Mouse (Mus musculus) embryo, embryonic 10.5 days (tissue): Measurements from ENCODE around the gene Evc2.
A peak's percentile ranks its signal among the peaks of the same experiment; 100 is the strongest.

Experiments
- DNase-seq: peaks from one replicate; pipeline ENCODE4 v3.0.0-alpha.2; 2015; ENCODE audit warnings: low spot score

The Evc2 gene

GRCm38 (mm10) chr5:37338288-37338687, at the start of gene Evc2:
Gene Evc2 (plus strand): TSS chr5:37338499.
- peak; percentile 87 for DNase-seq

DNA sequence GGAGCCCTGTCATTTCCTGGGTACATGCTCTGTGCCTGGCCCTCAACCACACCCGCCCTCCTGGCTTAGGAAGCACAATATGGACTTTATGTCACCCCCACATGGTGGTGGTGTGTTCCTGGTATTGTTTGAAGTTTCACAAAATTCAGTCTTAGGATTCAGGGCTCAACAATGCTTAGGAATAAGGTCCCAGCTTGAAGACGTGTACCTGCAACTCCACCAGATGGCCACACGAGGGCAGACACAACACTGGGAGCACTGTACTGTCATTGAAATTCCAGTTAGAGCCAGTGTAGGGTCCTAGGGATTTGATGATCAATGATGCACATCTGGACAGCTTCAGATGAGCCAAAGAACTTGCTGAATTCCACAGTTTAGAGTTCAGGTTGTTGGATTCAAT, 49.1 kb upstream of the Evc2 start:
- peak; percentile 79 for DNase-seq

GRCm38 (mm10) chr5:37290983-37291382, 47.3 kb upstream of the Evc2 start:
- peak; percentile 5 for DNase-seq

DNA sequence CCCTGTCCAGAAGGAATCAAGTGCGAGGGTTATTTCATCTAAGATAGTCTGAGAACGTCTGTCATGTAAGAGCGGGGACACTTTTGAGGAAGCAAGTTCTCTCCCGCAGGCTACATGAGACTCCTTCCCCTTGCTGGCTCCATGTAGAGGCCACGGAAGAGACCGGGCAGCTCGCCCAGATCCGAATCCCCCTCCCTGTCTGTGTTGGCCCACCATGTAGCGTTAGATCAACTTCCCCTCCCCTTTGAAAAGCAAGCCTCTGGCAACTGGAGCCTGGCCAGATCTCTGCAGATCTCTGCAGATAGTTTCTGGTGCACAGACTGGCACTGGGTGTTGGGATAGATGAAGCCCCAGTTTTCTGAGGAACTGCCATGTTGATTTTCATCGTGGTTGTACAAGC, 41.6 kb upstream of the Evc2 start:
- no peak for DNase-seq

DNA sequence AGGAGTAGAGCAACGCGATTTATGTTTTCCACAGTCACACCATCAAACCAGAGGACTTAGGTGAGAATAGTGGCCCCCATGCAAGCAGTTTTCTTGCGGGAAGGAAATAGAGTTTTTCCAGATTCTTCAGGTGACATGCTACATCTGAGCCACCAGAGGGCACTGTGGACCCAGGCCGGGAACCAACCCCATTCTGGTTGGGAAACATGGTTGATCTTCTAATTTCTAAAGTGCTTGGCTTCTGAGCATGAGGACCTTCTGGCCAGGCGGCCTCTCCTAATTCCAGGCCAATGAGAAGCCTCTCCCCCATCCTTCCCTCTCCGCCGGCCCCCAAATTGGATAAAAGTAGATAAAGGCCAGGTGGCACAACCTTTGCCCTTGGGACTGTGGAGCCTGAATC, 39.9 kb upstream of the Evc2 start:
- peak; percentile 50 for DNase-seq

DNA sequence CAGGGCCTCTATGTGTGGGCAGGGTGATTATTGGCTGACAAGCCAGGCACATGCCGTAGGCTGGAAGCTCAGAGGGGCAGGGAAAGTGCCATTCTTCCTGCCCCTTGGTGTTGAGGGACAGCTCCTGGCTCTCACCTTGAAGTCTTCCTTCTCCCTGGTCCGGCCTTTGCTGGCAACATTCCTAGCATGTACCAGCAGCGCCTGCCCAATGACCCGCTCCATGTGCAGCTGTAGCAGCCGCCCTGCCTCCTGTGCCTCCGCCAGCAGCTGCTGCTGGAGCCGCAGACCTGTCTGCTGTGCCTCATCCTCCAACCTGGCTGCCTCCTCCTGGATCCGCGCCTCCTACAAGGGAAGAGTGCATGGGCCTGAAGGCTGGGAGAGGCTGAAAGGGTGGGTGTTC, 28.3 kb upstream of the Evc2 start:
- no peak for DNase-seq

GRCm38 (mm10) chr5:37312980-37313722, 25.1 kb upstream of the Evc2 start:
- no peak for DNase-seq

DNA sequence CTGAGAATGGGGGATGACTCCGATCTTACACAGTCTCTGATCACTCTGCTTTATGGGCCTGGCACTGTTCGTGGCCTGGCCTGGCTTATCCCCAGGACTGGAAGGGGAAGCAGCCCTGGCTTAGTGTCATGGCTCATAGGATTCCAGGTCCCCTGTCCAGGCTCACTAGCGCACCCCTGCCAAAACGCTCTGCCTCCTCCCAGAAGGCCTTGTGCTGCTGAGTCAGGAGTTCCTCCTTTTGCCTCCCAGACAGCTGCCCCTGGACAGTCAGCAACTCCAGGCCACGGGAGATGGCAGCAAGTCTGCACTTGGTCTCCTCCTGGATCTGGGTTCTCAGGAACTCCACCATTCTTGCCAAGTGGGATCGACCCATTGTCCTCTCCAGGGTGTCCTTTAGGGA, 19.6 kb upstream of the Evc2 start:
- no peak for DNase-seq

- DNase-seq: no peak
These were observed 18.1 kb upstream of the Evc2 start for GRCm38 (mm10) chr5:37320174-37320573.

- DNase-seq: no peak
These were observed 17.5 kb upstream of the Evc2 start for GRCm38 (mm10) chr5:37320761-37321160.

- no peak for DNase-seq
These were observed 11.6 kb upstream of the Evc2 start for GRCm38 (mm10) chr5:37326675-37327074.

- no peak for DNase-seq
These were observed 7.7 kb upstream of the Evc2 start for GRCm38 (mm10) chr5:37330449-37331132.

DNA sequence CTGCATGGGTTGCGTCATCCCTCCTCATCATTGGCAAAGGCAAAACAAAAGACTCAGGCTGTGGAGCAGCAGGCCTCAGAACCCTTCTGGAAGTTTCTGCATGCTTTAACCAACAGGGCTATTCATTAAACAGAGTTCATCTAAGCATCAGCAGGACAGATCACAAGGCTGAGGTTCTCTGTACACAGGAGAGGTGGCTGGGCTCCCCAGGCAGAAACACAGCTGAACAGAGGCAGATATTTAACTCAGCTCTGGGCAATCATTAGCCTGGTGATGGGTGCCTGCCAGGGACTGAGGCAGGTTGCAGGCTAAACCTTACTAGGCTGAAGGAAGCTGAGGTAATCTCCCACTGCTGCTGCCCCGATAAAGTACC, 7.2 kb upstream of the Evc2 start:
- DNase-seq: no peak

DNA sequence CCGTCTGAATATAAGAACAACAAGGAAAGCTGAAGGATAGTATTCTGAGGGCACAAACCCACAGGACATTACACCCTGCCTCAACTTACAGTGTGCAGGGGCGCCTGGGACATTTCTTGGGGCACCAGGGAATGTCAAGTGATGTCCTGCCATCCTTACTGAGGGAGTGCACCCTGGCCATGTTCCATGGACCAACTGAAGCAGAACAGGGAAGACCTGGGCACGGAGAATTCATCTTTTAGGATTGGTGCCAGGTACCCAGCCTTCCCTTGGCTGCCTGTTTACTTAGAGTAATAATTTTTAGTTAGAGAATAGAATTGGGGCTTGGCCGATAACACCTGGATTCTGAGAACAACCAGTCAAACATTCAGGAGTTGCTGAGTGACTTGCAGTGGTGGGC, 6.2 kb upstream of the Evc2 start:
- no peak for DNase-seq

DNA sequence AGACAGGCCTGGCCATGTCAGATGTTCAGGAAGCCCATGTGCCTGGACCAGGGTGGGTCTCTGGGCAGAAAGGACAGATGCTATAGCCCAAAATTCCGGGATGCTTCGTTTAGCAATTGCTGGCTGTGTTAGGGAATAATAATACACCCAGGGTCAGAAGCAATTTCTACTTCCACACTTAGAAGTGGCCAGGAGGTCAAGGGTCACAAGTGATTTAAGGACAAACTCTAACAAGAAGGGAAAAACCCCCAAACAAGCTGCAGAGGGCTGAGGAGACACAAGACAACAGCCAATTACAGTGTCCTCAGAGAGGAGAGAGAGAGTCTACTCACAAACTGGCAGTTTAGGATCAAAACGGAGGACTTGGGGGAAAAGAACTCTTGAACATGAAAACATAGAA, 3.2 kb upstream of the Evc2 start:
- DNase-seq: peak; percentile 9

DNA sequence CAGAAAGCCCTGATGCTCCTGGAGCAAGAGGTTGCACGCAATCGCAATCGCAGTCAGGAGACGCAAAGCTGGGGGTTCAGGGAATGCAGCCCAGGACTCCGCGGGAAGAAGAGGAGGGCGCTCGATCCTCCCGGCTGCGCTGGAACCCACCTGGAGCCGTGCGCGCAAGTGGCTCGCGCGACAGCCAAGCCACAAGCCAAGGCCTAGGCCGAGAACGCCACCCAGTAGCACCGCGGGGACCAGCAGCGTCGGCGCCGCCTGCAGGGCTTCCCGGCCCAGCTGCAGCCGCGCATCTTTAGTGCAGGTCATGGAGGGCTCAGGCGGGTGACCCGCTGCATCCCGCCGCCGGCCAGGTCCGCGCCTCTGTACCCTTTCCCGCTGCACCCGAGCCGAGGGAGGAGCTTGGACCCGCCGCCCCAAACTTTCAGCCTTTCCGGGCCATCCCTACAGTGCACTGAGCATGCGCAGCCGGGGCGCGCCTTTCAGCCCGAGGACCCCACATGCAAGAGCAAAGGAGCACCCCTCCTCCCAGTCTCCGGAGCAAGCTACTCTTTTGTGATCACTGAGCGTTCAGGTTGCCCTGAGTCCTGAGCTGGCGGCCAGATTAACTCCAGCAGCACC, 1.7 kb upstream of the Evc2 start, which contains the start of gene Evc:
Gene Evc, minus strand, starts transcription at position 410 of the 621 bp plus-strand sequence.
- peak; percentile 87 for DNase-seq

DNA sequence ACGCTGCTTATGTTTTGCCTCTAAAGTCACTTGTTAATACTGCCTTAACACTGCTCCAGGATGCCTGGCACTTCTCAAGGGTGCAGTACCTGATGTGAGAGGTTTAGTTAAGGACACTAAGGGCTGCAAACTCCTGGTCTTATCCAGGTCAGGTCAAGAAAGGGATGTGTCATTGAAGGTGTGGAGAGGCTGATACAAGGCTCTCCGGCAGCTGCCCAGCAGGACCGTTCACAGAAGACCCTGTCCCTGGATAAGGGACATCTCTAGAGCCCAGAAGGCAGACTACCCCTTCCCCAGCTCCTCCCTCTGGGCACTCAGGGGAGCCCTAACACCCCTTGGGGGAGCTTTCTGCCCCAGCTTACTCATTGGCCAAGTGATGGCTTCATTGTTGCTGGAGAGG, 603 bp upstream of the Evc2 start:
- no peak for DNase-seq

- no peak for DNase-seq
These were observed 5.7 kb downstream of the Evc2 start for GRCm38 (mm10) chr5:37343962-37344361.

DNA sequence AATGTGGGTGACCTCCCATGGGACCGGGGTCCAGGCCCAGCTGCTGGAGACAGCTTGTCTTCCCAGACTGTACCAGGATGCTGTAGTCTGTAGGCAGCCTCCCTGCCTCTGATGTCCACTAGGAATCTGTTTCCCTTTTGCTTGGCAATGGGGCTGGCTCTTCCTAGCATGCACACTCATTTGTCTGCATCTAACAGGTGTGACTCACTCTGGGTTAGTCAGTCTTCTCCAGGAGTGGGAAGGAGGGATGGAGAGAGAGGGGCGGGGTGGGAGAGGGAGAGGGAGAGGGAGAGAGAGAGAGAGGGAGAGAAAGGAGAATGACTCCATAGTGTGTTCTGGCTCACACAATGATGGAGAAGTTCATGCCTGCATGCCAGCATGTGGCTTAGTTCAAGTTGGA, 13.5 kb downstream of the Evc2 start:
- DNase-seq: no peak

DNA sequence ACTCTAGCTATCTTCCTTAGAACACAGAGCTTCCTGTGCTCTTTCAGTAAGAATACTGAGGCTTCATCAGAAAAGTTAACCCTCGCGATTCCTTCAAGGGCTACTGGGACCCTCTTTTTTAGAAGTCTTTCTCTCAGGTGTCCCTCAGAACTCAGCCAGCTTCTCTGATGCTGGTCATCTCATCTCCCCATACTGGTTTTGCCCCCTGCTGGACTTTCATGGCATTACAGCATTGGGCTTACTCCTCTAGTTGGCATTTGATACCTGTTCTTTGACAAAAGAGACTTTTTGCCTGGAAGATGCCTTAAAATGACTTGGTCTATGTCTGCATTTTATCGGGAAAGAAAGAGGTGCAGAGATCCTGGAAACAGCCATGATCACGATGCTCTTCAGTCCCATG, 16.1 kb downstream of the Evc2 start:
- peak; percentile 73 for DNase-seq

GRCm38 (mm10) chr5:37356027-37356426, 17.7 kb downstream of the Evc2 start:
- no peak for DNase-seq

GRCm38 (mm10) chr5:37362618-37363017, 24.3 kb downstream of the Evc2 start:
- no peak for DNase-seq

- no peak for DNase-seq
These were observed 25.0 kb downstream of the Evc2 start for GRCm38 (mm10) chr5:37363284-37363683.
